Mouse (Mus musculus): Measurements from ENCODE around the gene Surf2. TPM values are rescaled to one million over a fixed set of nuclear protein-coding genes. Genes with fewer than 3 reads are reported as not detected.

Surf2 gene
- total and polyA plus RNA-seq, 3 experiments: 28.7 to 77.1 (median 43.9) TPM

- peaks cover 22 to 40% of the 10 kb centered on the region in 2 experiments for H3K36me3 ChIP-seq (replicated peaks in 1 of 2; ENCODE audit: control insufficient read depth in 1 of 2, insufficient read depth in 1 of 2, low read length in 1 of 2)
- H3K4me3 ChIP-seq (replicated peaks in 1 of 3; ENCODE audit: low read depth in 2 of 3, low read length in 2 of 3, poor library complexity in 1 of 3): peak overlapping the region; percentile 83 to 94 (median 94)
- dilution Hi-C loops (cut with MboI; ENCODE audit: extremely low pct_ligation_motif_present, extremely low pct_unique_long_range_greater_than_20kb, low sequenced_read_pairs) (no loop called here), in situ Hi-C loops (cut with MboI; ENCODE audit: low pct_ligation_motif_present, low pct_unique_long_range_greater_than_20kb, low sequenced_read_pairs) (no loop called here)
- no peak for DNase-seq (ENCODE audit: extremely low read depth)
- peak overlapping the region; percentile 61 for H3K27ac ChIP-seq (ENCODE audit: insufficient read depth, low read depth)
- H3K27me3 ChIP-seq (replicated peaks): no peaks in the 10 kb centered on the region
- H3K9ac ChIP-seq (ENCODE audit: insufficient read depth, low read depth): peak overlapping the region; percentile 96
- H3K4me1 ChIP-seq (ENCODE audit: control insufficient read depth in 1 of 2, insufficient read depth in 2 of 2): peaks cover 22 to 73% of the 10 kb centered on the region in 2 experiments
- peaks cover 51% of the 10 kb centered on the region for H3K79me2 ChIP-seq (replicated peaks; ENCODE audit: control insufficient read depth, extremely low read depth, insufficient read depth, poor library complexity, severe bottlenecking)
- TF ChIP-seq ELF1 (IDR thresholded peaks at IDR 0.05; ENCODE audit: low read depth, low read length): no peak
- no peak for TF ChIP-seq USF2 (conservative IDR thresholded peaks at IDR 0.05; ENCODE audit: low read depth, low read length)
- no peak for TF ChIP-seq SMC3 (IDR thresholded peaks at IDR 0.05; ENCODE audit: low read depth, low read length)
- no peak for TF ChIP-seq POLR2AphosphoS2 (IDR thresholded peaks at IDR 0.05; ENCODE audit: low read depth, low read length)
- TF ChIP-seq TBP (conservative IDR thresholded peaks at IDR 0.05; ENCODE audit: low read depth, low read length): 0 out of 2 replicates have a peak, but pooled peaks have one; percentile 21
- TF ChIP-seq MXI1 (IDR thresholded peaks at IDR 0.05; ENCODE audit: low read depth, low read length): no peak; the same call in 1 of the 2 replicates
- TF ChIP-seq ZC3H11A (IDR thresholded peaks at IDR 0.05; ENCODE audit: low read depth, low read length): no peak
- 0 out of 2 replicates have a peak, but pooled peaks have one; percentile 24 for TF ChIP-seq KAT2A (IDR thresholded peaks at IDR 0.05; ENCODE audit: insufficient replicate concordance, low read length)
- peak; percentile 74 for TF ChIP-seq SIN3A (IDR thresholded peaks at IDR 0.05; ENCODE audit: low read length)
- TF ChIP-seq NELFE (IDR thresholded peaks at IDR 0.05; ENCODE audit: low read depth, low read length): no peak
- TF ChIP-seq ZMIZ1 (IDR thresholded peaks at IDR 0.05; ENCODE audit: low read depth, low read length): no peak
- TF ChIP-seq JUN (IDR thresholded peaks at IDR 0.05; ENCODE audit: insufficient read depth, low read depth, low read length): no peak
- no peak for TF ChIP-seq POLR2A (IDR thresholded peaks at IDR 0.05; ENCODE audit: low read depth, low read length)
- H3K4me2 ChIP-seq (ENCODE audit: insufficient read depth, low read depth, poor library complexity, severe bottlenecking): peak overlapping the region; percentile 89; the same call in 1 of the 2 replicates
- no peaks in the 10 kb centered on the region for H3K9me3 ChIP-seq (replicated peaks; ENCODE audit: low read length)
Measured at GRCm38 (mm10) chr2:26932473-26933303, 16.5 kb downstream of the Surf2 start.

DNA sequence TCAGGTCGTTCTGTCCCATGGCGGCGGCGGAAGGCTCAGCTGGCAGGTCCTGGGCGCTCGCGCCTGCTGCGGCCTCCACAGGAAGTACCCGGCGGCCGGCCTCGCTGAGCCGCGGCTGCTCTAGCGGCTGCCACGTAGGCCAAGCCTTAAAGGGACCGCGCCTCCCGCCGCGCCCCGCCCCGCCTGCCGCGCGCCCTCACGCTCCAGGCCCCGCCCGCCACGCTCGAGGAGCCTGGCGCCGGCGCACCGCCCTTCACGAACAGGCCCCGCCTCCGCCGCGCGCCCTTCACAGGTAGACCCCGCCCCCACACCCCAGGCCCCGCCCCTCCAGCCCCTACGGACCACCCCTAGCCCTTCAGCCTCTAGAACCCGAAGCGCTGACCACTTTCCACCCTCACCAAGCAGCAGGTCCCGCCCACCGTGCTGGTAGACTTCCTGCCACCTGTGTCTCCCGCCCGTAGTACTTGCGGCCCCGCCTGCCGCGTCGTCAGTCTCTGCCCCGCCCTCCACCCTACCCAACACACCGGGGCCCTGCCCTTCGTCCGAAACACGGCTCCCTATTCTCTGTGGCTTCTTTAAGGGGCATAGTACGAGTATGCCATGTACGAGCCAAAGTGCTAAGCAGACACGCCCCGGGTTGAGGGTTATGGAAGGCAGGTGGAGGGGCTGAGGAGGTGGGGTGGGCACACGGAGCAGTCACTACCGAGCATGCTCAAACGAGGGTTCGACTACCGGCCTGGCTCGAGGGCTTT is 17.3 kb downstream of the Surf2 start, which contains the start of the genes Surf4 and Stkld1:
Gene Surf4 (minus strand): TSS at position 625 of the 752 bp plus-strand sequence.
Gene Stkld1 (plus strand): TSS at position 744 of the 752 bp plus-strand sequence.
- in situ Hi-C loops (cut with MboI; ENCODE audit: low pct_ligation_motif_present, low pct_unique_long_range_greater_than_20kb, low sequenced_read_pairs) (no loop called here), dilution Hi-C loops (cut with MboI; ENCODE audit: extremely low pct_ligation_motif_present, extremely low pct_unique_long_range_greater_than_20kb, low sequenced_read_pairs) (no loop called here)
- no peaks in the 10 kb centered on the region for H3K27me3 ChIP-seq (replicated peaks)
- H3K4me1 ChIP-seq (ENCODE audit: control insufficient read depth in 1 of 2, insufficient read depth in 2 of 2): peaks cover 25 to 69% of the 10 kb centered on the region in 2 experiments
- peaks cover 16 to 32% of the 10 kb centered on the region in 2 experiments for H3K36me3 ChIP-seq (replicated peaks in 1 of 2; ENCODE audit: control insufficient read depth in 1 of 2, insufficient read depth in 1 of 2, low read length in 1 of 2)
- peak; percentile 97 for DNase-seq (ENCODE audit: extremely low read depth)
- H3K79me2 ChIP-seq (replicated peaks; ENCODE audit: control insufficient read depth, extremely low read depth, insufficient read depth, poor library complexity, severe bottlenecking): peaks cover 45% of the 10 kb centered on the region
- peak within 1 kb of the TSS; percentile 61 for H3K27ac ChIP-seq (ENCODE audit: insufficient read depth, low read depth)
- peak within 1 kb of the TSS; percentile 96 for H3K9ac ChIP-seq (ENCODE audit: insufficient read depth, low read depth)
- H3K4me3 ChIP-seq (replicated peaks in 1 of 3; ENCODE audit: low read depth in 2 of 3, low read length in 2 of 3, poor library complexity in 1 of 3): peak within 1 kb of the TSS; percentile 83 to 94 (median 94)
- H3K4me2 ChIP-seq (ENCODE audit: insufficient read depth, low read depth, poor library complexity, severe bottlenecking): peak within 1 kb of the TSS; percentile 89
- H3K9me3 ChIP-seq (replicated peaks; ENCODE audit: low read length): no peaks in the 10 kb centered on the region
- no peak for TF ChIP-seq SMC3 (IDR thresholded peaks at IDR 0.05; ENCODE audit: low read depth, low read length)
- TF ChIP-seq ETS1 (conservative IDR thresholded peaks at IDR 0.05; ENCODE audit: low read depth, low read length): no peak
- TF ChIP-seq PAX5 (IDR thresholded peaks at IDR 0.05; ENCODE audit: low read length): no peak
- no peak for TF ChIP-seq TBP (conservative IDR thresholded peaks at IDR 0.05; ENCODE audit: low read depth, low read length)
- TF ChIP-seq CHD1 (IDR thresholded peaks at IDR 0.05; ENCODE audit: low read depth, low read length): no peak
- TF ChIP-seq UBTF (IDR thresholded peaks at IDR 0.05; ENCODE audit: low read depth, low read length): 0 out of 2 replicates have a peak, but pooled peaks have one; percentile 59
- no peak for TF ChIP-seq E2F4 (IDR thresholded peaks at IDR 0.05; ENCODE audit: insufficient replicate concordance, low read depth, low read length)
- no peak for TF ChIP-seq RAD21 (IDR thresholded peaks at IDR 0.05; ENCODE audit: low read depth, low read length)
- TF ChIP-seq SIN3A (IDR thresholded peaks at IDR 0.05; ENCODE audit: low read length): peak; percentile 32; the same call in 1 of the 2 replicates
- TF ChIP-seq ZMIZ1 (IDR thresholded peaks at IDR 0.05; ENCODE audit: low read depth, low read length): peak; percentile 94
- TF ChIP-seq BHLHE40 (IDR thresholded peaks at IDR 0.05; ENCODE audit: low read depth, low read length): no peak
- TF ChIP-seq TCF12 (IDR thresholded peaks at IDR 0.05; ENCODE audit: low read depth, low read length): peak; percentile 73
- TF ChIP-seq JUND (conservative IDR thresholded peaks at IDR 0.05; ENCODE audit: low read depth, low read length): no peak
- no peak for TF ChIP-seq ZKSCAN1 (IDR thresholded peaks at IDR 0.05; ENCODE audit: borderline replicate concordance, low read depth, low read length)
- TF ChIP-seq CHD2 (IDR thresholded peaks at IDR 0.05; ENCODE audit: low read length): no peak
- TF ChIP-seq NRF1 (IDR thresholded peaks at IDR 0.05; ENCODE audit: low read depth, low read length): peak; percentile 77
- no peak for TF ChIP-seq MAFK (IDR thresholded peaks at IDR 0.05; ENCODE audit: insufficient replicate concordance, low read length)
- TF ChIP-seq USF2 (conservative IDR thresholded peaks at IDR 0.05; ENCODE audit: low read depth, low read length): no peak
- TF ChIP-seq POLR2A (IDR thresholded peaks at IDR 0.05; ENCODE audit: low read depth, low read length): peak; percentile 88
- peak; percentile 83 for TF ChIP-seq MAZ (IDR thresholded peaks at IDR 0.05; ENCODE audit: low read depth, low read length)
- TF ChIP-seq NELFE (IDR thresholded peaks at IDR 0.05; ENCODE audit: low read depth, low read length): peak; percentile 91
- no peak for TF ChIP-seq ZC3H11A (IDR thresholded peaks at IDR 0.05; ENCODE audit: low read depth, low read length)
- no peak for TF ChIP-seq JUN (IDR thresholded peaks at IDR 0.05; ENCODE audit: insufficient read depth, low read depth, low read length)

Measured in CH12.LX (cell line).